Mouse (Mus musculus): Measurements from ENCODE around the gene Slc30a6. TPM values are rescaled to one million over a fixed set of nuclear protein-coding genes. Genes with fewer than 3 reads are reported as not detected.

Gene Slc30a6
- polyA plus RNA-seq (2012; rRNA removed) (38.8 and 43.8 TPM in 2 replicates), polyA plus RNA-seq (2014; fragmentation: Nextera tagmentation; extraction: Ambion mirVana) (36.4 and 41.1 TPM in 2 replicates)

GRCm38 (mm10) chr17:74395383-74396065, at the start of gene Slc30a6:
Gene Slc30a6 (plus strand): TSS chr17:74395608.
- WGBS, result under 1% methylated on average over 41 of the region's 41 CpGs
- Histone ChIP-seq H3K36me3 (ENCODE audit: control insufficient read depth, insufficient read depth, low read length) (peaks cover 9% of the 10 kb centered on the region), H3K27me3 (ENCODE audit: control insufficient read depth, insufficient read depth, low read length) (no peaks in the 10 kb centered on the region), H3K4me3 (replicated peaks; ENCODE audit: low read length) (peak within 1 kb of the TSS; percentile 87), H3K9ac (ENCODE audit: low read depth, low read length, severe bottlenecking) (peak within 1 kb of the TSS; percentile 94), H3K27ac (replicated peaks; ENCODE audit: low read depth, low read length) (peak within 1 kb of the TSS; percentile 86), H3K4me1 (ENCODE audit: control insufficient read depth, insufficient read depth, low read length) (peaks cover 7% of the 10 kb centered on the region; the same call in 1 of the 2 replicates), H3K9me3 (ENCODE audit: control insufficient read depth, low read length) (no peaks in the 10 kb centered on the region), H3K4me2 (replicated peaks; ENCODE audit: low read depth, low read length, severe bottlenecking) (peak within 1 kb of the TSS; percentile 62)
- ATAC-seq (ENCODE audit: low FRiP score, low read depth) (peak; percentile 99), DNase-seq (ENCODE audit: low spot score) (peak; percentile 96)
- TF ChIP-seq POLR2A (IDR thresholded peaks at IDR 0.05; ENCODE audit: borderline replicate concordance, extremely low read depth, insufficient read depth, insufficient read length), result peak; percentile 93; the same call in 1 of the 2 replicates

GRCm38 (mm10) chr17:74363592-74363991, 31.8 kb upstream of the Slc30a6 start:
- peaks cover 63% of the 10 kb centered on the region for H3K36me3 ChIP-seq (ENCODE audit: control insufficient read depth, insufficient read depth, low read length)

DNA sequence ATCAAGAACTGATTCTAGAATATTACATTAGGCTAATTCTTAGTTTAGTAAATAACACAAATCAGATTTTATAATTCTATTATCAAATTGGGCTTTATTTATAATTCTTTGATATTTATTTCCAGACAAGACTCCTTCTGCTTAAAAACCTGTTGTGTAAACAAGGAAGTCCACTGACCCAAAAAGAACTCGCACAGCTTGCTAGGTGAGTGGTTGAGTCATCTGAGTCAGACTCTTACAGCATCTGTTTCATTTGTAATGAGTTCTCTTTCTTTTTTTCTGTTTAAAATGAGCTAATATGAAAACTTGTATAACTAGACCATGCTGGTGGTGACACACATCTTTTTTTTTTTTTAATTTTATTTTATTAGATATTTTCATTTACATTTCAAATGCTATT, 18.5 kb upstream of the Slc30a6 start:
- Histone ChIP-seq H3K4me1 (ENCODE audit: control insufficient read depth, insufficient read depth, low read length) (no peaks in the 10 kb centered on the region), H3K27ac (replicated peaks; ENCODE audit: low read depth, low read length) (no peak overlapping the region), H3K27me3 (ENCODE audit: control insufficient read depth, insufficient read depth, low read length) (no peaks in the 10 kb centered on the region), H3K36me3 (ENCODE audit: control insufficient read depth, insufficient read depth, low read length) (peaks cover 74% of the 10 kb centered on the region), H3K9me3 (ENCODE audit: control insufficient read depth, low read length) (no peaks in the 10 kb centered on the region), H3K9ac (ENCODE audit: low read depth, low read length, severe bottlenecking) (no peak overlapping the region), H3K4me3 (replicated peaks; ENCODE audit: low read length) (no peak overlapping the region), H3K4me2 (replicated peaks; ENCODE audit: low read depth, low read length, severe bottlenecking) (no peak overlapping the region)
- 88% methylated on average over 1 of the region's 1 CpGs for WGBS
- no peak for DNase-seq (ENCODE audit: low spot score)
- no peak for ATAC-seq (ENCODE audit: low FRiP score, low read depth)
- no peak for TF ChIP-seq POLR2A (IDR thresholded peaks at IDR 0.05; ENCODE audit: borderline replicate concordance, extremely low read depth, insufficient read depth, insufficient read length)

More at GRCm38 (mm10) chr17:74363592-74363991, 31.8 kb upstream of the Slc30a6 start:
- ATAC-seq (ENCODE audit: low FRiP score, low read depth) (no peak), DNase-seq (ENCODE audit: low spot score) (no peak)
- Histone ChIP-seq H3K27me3 (ENCODE audit: control insufficient read depth, insufficient read depth, low read length) (no peaks in the 10 kb centered on the region), H3K9ac (ENCODE audit: low read depth, low read length, severe bottlenecking) (no peak overlapping the region), H3K4me2 (replicated peaks; ENCODE audit: low read depth, low read length, severe bottlenecking) (no peak overlapping the region), H3K27ac (replicated peaks; ENCODE audit: low read depth, low read length) (no peak overlapping the region), H3K4me3 (replicated peaks; ENCODE audit: low read length) (no peak overlapping the region), H3K4me1 (ENCODE audit: control insufficient read depth, insufficient read depth, low read length) (no peaks in the 10 kb centered on the region), H3K9me3 (ENCODE audit: control insufficient read depth, low read length) (no peaks in the 10 kb centered on the region)
- TF ChIP-seq POLR2A (IDR thresholded peaks at IDR 0.05; ENCODE audit: borderline replicate concordance, extremely low read depth, insufficient read depth, insufficient read length), result no peak
- 76% methylated on average over 1 of the region's 1 CpGs for WGBS

DNA sequence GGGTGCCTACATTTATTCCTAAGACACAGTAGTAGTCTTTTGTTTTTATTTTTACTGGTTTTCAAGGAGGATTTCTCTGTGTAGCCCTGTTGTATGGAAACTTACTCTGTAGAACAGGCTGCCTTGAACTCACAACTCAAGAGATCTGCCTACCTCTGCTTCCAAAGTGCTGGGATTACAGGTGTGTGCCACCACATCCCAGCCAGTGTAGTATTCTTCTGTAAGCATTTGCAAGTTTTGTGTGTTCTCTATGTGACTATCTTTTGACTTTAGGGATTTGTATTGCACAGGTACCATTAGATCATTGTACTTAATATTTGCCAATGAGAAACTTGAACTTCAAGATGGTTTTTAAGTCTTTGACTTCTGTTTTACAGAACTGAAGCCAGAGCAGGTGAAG, 8.8 kb upstream of the Slc30a6 start:
- no peaks in the 10 kb centered on the region for H3K27me3 ChIP-seq (ENCODE audit: control insufficient read depth, insufficient read depth, low read length)
- DNase-seq (ENCODE audit: low spot score), result no peak
- H3K4me1 ChIP-seq (ENCODE audit: control insufficient read depth, insufficient read depth, low read length), result no peaks in the 10 kb centered on the region
- no peak for TF ChIP-seq POLR2A (IDR thresholded peaks at IDR 0.05; ENCODE audit: borderline replicate concordance, extremely low read depth, insufficient read depth, insufficient read length)
- no peak overlapping the region for H3K27ac ChIP-seq (replicated peaks; ENCODE audit: low read depth, low read length)
- no peak for ATAC-seq (ENCODE audit: low FRiP score, low read depth)
- H3K4me2 ChIP-seq (replicated peaks; ENCODE audit: low read depth, low read length, severe bottlenecking), result no peak overlapping the region
- H3K9ac ChIP-seq (ENCODE audit: low read depth, low read length, severe bottlenecking), result no peak overlapping the region
- H3K4me3 ChIP-seq (replicated peaks; ENCODE audit: low read length), result no peak overlapping the region
- H3K36me3 ChIP-seq (ENCODE audit: control insufficient read depth, insufficient read depth, low read length), result peaks cover 78% of the 10 kb centered on the region
- no peaks in the 10 kb centered on the region for H3K9me3 ChIP-seq (ENCODE audit: control insufficient read depth, low read length)

DNA sequence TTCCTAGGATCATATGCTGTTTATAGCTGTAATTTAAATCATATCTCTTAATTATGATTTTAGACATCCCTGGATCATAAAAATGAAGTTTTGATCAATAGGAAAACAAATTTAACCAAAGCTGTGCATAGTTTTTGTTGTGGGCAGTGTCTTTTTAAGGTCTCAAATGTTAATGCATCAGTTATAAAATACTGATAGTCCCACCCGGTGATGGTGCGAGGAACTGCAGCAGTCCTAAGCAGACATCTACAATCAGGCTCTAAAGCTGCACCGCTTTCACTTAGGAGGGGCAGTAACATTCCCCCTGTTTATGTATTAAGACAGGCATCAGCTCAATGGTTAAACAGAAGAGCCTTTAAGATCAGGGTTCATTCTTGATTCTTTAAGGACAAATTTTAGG, 5.6 kb upstream of the Slc30a6 start:
- Histone ChIP-seq H3K9me3 (ENCODE audit: control insufficient read depth, low read length) (no peaks in the 10 kb centered on the region), H3K9ac (ENCODE audit: low read depth, low read length, severe bottlenecking) (no peak overlapping the region), H3K4me2 (replicated peaks; ENCODE audit: low read depth, low read length, severe bottlenecking) (no peak overlapping the region), H3K27ac (replicated peaks; ENCODE audit: low read depth, low read length) (no peak overlapping the region), H3K36me3 (ENCODE audit: control insufficient read depth, insufficient read depth, low read length) (peaks cover 46% of the 10 kb centered on the region), H3K27me3 (ENCODE audit: control insufficient read depth, insufficient read depth, low read length) (no peaks in the 10 kb centered on the region), H3K4me3 (replicated peaks; ENCODE audit: low read length) (no peak overlapping the region), H3K4me1 (ENCODE audit: control insufficient read depth, insufficient read depth, low read length) (no peaks in the 10 kb centered on the region)
- no peak for TF ChIP-seq POLR2A (IDR thresholded peaks at IDR 0.05; ENCODE audit: borderline replicate concordance, extremely low read depth, insufficient read depth, insufficient read length)
- ATAC-seq (ENCODE audit: low FRiP score, low read depth), result no peak
- DNase-seq (ENCODE audit: low spot score), result no peak
- WGBS, result 83% methylated on average over 3 of the region's 3 CpGs
